Mouse (Mus musculus): ENCODE results near the gene Olfr1042.
"Not testable (repeated sequence)": the region's sequence is repeated elsewhere in the genome, so short reads cannot be mapped to it uniquely, and the experiment has no call there.

The Olfr1042 gene

GRCm38 (mm10) chr2:86161738-86162137 lies at the start of gene Olfr1042:
Gene Olfr1042 (minus strand): TSS chr2:86161838.
- no peak for DNase-seq (ENCODE audit: low spot score)

GRCm38 (mm10) chr2:86202909-86203308 lies 41.3 kb upstream of the Olfr1042 start, which contains the start of gene Olfr1045:
Gene Olfr1045 (minus strand): TSS chr2:86203009.
- DNase-seq (ENCODE audit: low spot score), result no peak

GRCm38 (mm10) chr2:86195863-86196262 lies 34.2 kb upstream of the Olfr1042 start:
- DNase-seq (ENCODE audit: low spot score), result no peak

- no peak for DNase-seq (ENCODE audit: low spot score)
Observed at GRCm38 (mm10) chr2:86185583-86185982, 23.9 kb upstream of the Olfr1042 start, which contains the start of gene Olfr52. Gene Olfr52 (minus strand): TSS chr2:86185683.

DNA sequence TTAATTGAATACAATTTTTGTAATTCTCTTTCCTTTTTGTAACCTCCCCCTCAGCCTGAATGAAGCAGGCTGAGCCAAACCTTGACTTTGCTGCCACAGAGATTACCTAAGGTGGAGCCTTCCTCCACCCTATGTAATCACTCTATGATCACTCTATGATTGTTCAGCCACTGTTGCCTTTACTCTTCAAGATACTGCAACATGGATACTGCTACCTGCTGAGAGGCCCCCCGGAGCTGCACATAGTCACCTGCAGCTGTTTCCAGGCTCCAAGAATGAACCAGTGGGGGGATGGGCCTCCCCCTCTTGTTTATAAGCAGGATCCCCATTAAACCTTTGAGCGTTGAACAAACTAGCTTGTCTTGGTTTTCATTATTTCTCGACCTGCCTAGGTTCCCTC lies 18.3 kb upstream of the Olfr1042 start:
- no peak for DNase-seq (ENCODE audit: low spot score)

DNA sequence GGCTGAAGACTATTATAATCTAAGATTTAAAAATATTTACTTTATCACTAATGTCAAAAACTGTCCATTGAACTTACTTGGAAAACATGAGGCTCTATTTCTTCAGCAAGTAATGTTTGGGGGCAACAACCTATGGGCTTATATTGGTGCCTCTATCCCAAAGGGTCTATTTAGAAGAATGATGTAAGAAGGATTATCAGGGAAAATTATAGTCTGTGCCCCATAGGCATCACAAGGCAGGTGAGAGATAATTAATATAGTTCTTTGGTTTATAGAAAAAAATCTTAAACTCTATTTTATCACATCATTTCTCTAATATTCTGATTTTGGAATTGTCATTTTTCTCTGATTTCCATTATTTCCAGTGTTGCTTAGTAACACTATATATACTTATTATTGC lies 16.1 kb upstream of the Olfr1042 start, which contains the start of gene Olfr1044:
Olfr1044 (minus strand) TSS at position 101 of the 400 bp plus-strand sequence.
- DNase-seq (ENCODE audit: low spot score), result no peak

GRCm38 (mm10) chr2:86175422-86175821 lies 13.8 kb upstream of the Olfr1042 start:
- not testable (repeated sequence) for DNase-seq (ENCODE audit: low spot score)

- DNase-seq (ENCODE audit: low spot score), result no peak
Observed at GRCm38 (mm10) chr2:86167422-86167821, 5.8 kb upstream of the Olfr1042 start, which contains the start of gene Olfr1043. Gene Olfr1043 (minus strand): TSS chr2:86167522.

DNA sequence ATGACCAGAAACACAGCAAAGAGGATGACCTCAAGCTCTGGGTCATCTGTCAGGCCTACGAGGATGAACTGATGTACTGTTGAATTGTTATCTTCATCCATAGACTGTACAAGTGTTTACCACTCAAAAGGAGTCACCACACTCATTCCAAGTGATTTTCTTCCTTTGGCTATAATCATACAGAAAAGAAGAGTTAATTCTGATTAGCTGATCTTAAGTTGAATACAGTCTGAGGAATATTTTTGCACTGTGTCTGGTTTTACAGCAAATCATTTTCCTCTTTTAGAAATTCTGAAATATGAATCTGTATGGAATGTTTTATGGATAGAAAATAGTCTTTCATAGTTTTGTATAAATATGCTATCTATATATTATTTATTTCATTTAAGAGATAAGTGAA lies 15.0 kb downstream of the Olfr1042 start, which contains the start of gene Olfr1040:
Olfr1040 (minus strand) TSS at position 101 of the 400 bp plus-strand sequence.
- DNase-seq (ENCODE audit: low spot score), result no peak

DNA sequence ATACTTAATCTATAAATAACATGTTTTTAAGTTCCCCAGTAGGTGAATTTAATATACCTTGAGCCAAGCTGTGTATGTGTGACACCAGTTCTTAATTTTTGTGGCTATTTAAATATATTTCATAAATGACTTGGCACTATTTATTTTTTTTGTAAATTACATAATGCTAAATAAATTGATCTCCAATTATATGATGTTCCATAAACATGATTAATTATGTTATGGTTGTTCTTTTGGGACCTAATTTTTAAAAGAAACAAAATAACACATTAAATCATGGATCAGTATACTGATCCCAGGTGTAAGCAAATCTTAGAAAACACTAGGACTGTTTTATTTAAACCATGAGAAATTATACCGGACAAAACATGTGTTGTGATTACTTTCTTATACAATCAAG lies 25.8 kb downstream of the Olfr1042 start, which contains the start of gene Olfr1039:
Olfr1039 (minus strand) TSS at position 101 of the 400 bp plus-strand sequence.
- DNase-seq (ENCODE audit: low spot score), result no peak
